Mouse (Mus musculus) monocyte, adult 5-6 weeks (primary cell): Measurements from ENCODE around the gene Acss1. TPM values are rescaled to one million over a fixed set of nuclear protein-coding genes. Genes with fewer than 3 reads are reported as not detected.

Experiments used
- ATAC-seq: fragments of 153-309, 156-312 bp; replicated peaks from 2 replicates; pipeline ENCODE4 v1.8.0; 2017; ENCODE audit warnings: mild to moderate bottlenecking; ENCODE audit not compliant: low TSS enrichment, insufficient number of reproducible peaks, severe bottlenecking, poor library complexity, low FRiP score
- total RNA-seq: library from RNA; stranded (forward); fragments of 200-1000, 200-491, 200-594 nt; gene quantifications from 3 replicates; pipeline ENCODE4 v1.2.3, GENCODE M21; 2017

The Acss1 gene
- total RNA-seq, result 69.1 to 92.7 TPM (median 70.9 TPM) in 3 replicates

- ATAC-seq, result no peak
Measured at GRCm38 (mm10) chr2:150667820-150668766, at the start of gene Acss1. Gene Acss1, minus strand, starts transcription at chr2:150668500.

- ATAC-seq, result no peak
Measured at GRCm38 (mm10) chr2:150712167-150712674, 43.9 kb upstream of the Acss1 start.

- no peak for ATAC-seq
Measured at GRCm38 (mm10) chr2:150691481-150692170, 23.3 kb upstream of the Acss1 start.

DNA sequence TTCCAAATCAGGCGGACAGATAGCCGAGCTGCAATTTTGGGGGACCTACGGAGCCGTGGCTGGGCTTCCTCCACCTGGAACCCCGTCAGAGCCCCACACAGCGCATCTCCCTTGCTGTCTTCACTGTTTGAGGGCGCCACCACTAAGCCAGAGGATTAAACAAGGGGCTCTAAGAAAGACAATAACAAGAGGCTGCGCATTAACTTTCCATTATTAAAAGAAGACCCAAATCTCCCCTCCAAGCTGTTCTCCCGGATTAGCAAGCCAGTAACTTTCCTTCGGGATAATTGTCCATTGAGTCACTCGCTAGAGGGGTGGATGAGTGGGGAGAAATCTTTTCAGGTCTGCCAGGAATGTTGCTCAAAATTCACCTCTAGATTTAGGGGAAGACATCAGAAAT is 21.9 kb upstream of the Acss1 start:
- no peak for ATAC-seq

- ATAC-seq, result no peak
Measured at GRCm38 (mm10) chr2:150689223-150689800, 21.0 kb upstream of the Acss1 start, which contains the start of gene Vsx1. Gene Vsx1, minus strand, starts transcription at chr2:150689360.

GRCm38 (mm10) chr2:150688541-150689186 is 20.4 kb upstream of the Acss1 start:
- no peak for ATAC-seq

DNA sequence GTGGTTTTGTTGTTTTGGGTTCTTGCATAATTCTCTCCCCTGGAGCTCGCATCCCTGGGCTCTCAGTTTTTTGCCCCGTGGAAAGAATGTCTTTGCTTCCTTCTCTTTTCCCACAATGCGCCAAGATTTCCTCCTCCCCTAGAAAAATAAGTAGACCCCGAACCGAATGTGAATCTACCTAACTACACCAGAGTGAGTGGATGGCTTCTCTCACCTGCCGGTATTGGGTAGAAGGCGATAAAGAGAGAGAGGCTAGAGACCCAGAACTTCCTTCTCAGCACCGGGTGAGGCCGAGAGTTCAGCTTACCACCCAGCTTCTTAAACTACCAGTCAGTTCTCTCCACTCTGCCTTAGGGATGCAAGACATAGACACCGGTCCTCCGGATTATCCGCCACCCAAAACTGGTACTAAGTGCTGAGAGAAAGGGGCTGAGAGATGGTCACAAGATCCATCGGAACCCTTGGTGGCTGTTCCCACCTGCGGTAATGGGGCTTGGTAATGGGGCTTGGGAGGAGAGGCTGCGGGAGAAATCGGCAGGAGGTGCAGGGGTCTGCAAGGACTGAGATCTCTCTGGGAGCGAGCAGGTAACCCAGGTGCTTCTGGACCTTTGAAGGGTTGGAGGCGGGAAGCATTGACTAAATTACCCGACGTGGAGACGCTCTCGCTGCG is 19.7 kb upstream of the Acss1 start:
- ATAC-seq, result no peak

GRCm38 (mm10) chr2:150685389-150685788 is 17.1 kb upstream of the Acss1 start:
- no peak for ATAC-seq

DNA sequence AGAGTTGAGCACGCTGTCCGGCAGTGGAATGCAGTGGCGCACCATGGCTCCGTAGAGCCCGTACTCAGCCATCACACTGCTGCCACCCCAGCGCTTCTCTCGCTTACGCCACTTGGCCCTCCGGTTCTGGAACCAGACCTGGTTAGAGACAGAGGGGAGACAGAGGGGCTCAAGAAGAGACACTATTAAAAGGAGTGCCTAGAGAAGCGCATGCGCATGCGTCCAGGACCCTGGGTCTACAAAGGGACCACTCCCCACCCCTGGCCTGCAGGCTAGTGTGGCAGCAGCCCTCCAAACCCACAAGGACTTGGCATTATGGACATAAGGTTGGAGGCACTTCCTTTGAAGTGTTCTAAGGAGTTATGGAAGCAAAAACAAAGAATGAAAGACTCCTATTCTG is 16.2 kb upstream of the Acss1 start:
- no peak; the same call in 1 of the 2 replicates for ATAC-seq

DNA sequence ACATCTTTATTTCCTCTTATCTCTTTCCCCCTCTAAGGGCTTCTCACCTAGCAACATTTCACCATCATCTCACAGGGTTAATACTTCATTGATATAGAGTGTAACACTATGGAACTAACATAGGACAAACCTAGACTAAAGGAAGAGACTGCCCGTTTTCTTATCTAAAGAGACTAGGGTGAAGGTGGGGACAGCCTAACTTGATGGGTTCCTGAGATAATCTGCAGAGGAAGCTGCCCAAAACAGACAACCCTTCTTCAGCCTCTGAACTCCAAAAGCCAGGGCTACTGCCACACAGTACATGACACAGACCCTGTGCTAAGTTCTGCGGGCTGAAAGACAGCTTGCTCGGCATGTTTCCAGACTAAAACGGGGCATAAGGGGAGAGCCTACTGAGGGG is 13.3 kb upstream of the Acss1 start:
- no peak for ATAC-seq

GRCm38 (mm10) chr2:150678392-150678791 is 10.1 kb upstream of the Acss1 start:
- no peak for ATAC-seq

GRCm38 (mm10) chr2:150675525-150675924 is 7.2 kb upstream of the Acss1 start:
- ATAC-seq, result no peak

DNA sequence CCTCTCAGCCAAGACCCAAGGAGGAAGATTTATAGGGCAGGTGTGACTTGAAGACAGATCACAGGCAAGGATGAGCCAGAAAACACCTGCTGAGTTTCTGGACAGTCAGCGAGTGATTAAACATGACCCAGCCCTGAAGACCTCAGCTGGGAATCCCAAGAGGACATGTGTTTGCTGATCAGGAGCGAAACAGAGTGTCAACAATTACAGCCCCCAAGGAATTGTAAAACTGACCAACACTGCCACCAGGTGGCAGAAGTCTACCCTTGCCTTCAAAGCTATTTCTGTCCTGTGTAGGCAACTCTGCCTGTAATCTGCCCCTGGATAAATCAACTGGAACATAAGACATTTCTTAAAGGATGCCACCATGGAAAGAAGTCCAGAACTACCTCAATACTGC is 6.6 kb upstream of the Acss1 start:
- peak; percentile 10; the same call in 1 of the 2 replicates for ATAC-seq

- peak; percentile 82 for ATAC-seq
Measured at GRCm38 (mm10) chr2:150673929-150674328, 5.6 kb upstream of the Acss1 start.

GRCm38 (mm10) chr2:150671609-150672290 is 3.5 kb upstream of the Acss1 start:
- ATAC-seq, result no peak

DNA sequence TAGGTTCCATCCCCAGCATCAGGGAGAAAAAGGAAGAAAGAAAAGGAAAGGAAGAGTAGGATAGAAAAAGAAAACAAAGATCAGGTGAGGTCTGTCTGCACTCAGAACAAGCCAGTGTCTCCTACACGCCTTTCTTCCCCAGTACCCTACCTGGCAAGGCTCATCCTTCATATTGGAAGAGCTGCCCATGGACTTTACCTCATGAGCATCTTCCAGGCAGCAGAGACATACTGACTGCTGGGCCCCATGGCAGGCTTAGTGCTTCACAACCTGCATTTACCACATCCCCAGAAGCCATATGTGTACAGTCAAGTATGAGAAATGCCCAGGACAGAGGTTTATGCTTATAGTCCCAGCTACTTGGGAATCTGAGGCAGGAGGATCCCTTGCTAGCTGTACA is 2.6 kb upstream of the Acss1 start:
- ATAC-seq, result no peak

DNA sequence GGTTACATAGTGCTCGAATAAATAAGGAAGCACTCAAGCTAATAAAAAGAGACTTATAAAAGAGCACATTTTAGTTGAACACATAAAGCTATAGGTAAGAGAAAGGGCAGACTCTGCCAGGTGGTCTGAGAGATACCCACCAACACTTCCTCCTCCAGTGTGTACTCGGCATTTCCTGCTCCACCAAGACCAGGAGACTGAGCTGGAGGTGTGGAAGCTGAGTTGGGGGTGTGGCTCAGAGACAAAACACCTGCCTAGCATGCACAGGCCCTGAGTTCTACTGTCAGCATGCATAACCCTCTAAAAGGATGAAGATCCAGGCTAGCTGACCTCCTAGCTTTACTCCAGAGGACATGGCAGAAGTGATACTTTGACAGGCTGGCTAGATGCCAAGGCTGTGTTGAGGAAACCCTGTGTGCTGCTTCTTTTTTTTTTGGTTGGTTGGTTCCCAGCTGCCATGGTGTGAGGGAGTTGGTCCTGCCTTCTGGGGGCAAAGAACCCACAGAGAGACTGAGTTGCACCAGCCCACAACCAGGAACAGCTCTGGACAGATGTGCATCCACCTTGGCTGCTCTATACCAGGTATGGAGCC is 1.2 kb upstream of the Acss1 start:
- ATAC-seq, result no peak
